Mouse (Mus musculus): Measurements from ENCODE around the gene Card6. TPM values are rescaled to one million over a fixed set of nuclear protein-coding genes. Genes with fewer than 3 reads are reported as not detected.
A peak's percentile ranks its signal among the peaks of the same experiment; 100 is the strongest.

Card6 gene
- polyA plus RNA-seq, 1 experiment from 2014 or later: 0.72 TPM

GRCm38 (mm10) chr15:5144021-5144778 is 35.9 kb upstream of the Card6 start:
- peak; percentile 81 for DNase-seq (ENCODE audit: low spot score)
- 1% methylated on average over 46 of the region's 61 CpGs for WGBS
- Histone ChIP-seq H3K4me3 (ENCODE audit: low read depth, low read length) (peak overlapping the region; percentile 78), H3K27ac (ENCODE audit: low read depth, low read length) (peak overlapping the region; percentile 92), H3K9me3 (replicated peaks; ENCODE audit: control insufficient read depth, low read length) (no peaks in the 10 kb centered on the region), H3K4me2 (ENCODE audit: low read length) (peak overlapping the region; percentile 60), H3K27me3 (replicated peaks; ENCODE audit: control insufficient read depth, insufficient read depth, low read length) (no peaks in the 10 kb centered on the region), H3K9ac (ENCODE audit: low read length) (peak overlapping the region; percentile 83), H3K4me1 (ENCODE audit: control insufficient read depth, insufficient read depth, low read length) (peaks cover 15% of the 10 kb centered on the region; the same call in 1 of the 2 replicates), H3K36me3 (ENCODE audit: control insufficient read depth, insufficient read depth, low read length) (no peaks in the 10 kb centered on the region)
- peak; percentile 93 for ATAC-seq

GRCm38 (mm10) chr15:5143361-5144020 is 35.2 kb upstream of the Card6 start, which contains the start of gene Prkaa1:
Prkaa1 (plus strand) TSS chr15:5143861.
- H3K9ac ChIP-seq (ENCODE audit: low read length): peak within 1 kb of the TSS; percentile 83
- H3K4me3 ChIP-seq (ENCODE audit: low read depth, low read length): peak within 1 kb of the TSS; percentile 78
- H3K27ac ChIP-seq (ENCODE audit: low read depth, low read length): peak within 1 kb of the TSS; percentile 92
- H3K36me3 ChIP-seq (ENCODE audit: control insufficient read depth, insufficient read depth, low read length): no peaks in the 10 kb centered on the region
- H3K27me3 ChIP-seq (replicated peaks; ENCODE audit: control insufficient read depth, insufficient read depth, low read length): no peaks in the 10 kb centered on the region
- peak within 1 kb of the TSS; percentile 60 for H3K4me2 ChIP-seq (ENCODE audit: low read length)
- H3K9me3 ChIP-seq (replicated peaks; ENCODE audit: control insufficient read depth, low read length): no peaks in the 10 kb centered on the region
- DNase-seq (ENCODE audit: low spot score): peak; percentile 82
- 1% methylated on average over 49 of the region's 80 CpGs for WGBS
- H3K4me1 ChIP-seq (ENCODE audit: control insufficient read depth, insufficient read depth, low read length): peaks cover 10% of the 10 kb centered on the region; the same call in 1 of the 2 replicates
- peak; percentile 92 for ATAC-seq

DNA sequence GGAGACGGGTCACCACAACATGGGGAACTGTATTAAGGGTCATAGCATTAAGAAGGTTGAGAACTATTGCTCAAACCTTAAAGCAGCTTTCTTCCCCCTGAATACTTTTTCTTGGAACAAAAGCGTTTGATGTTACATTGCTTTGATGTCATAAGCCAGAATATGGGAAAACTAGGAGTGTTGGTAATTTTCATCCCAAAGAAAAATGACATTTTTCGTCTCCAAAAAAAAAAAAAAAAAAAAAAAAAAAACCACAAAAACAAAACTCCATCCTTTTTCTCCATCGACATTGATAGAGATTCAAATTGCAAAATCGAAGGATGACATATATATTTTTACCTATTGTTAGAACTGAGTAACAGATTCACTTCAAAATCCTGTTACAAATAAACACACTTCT is 34.4 kb upstream of the Card6 start:
- Histone ChIP-seq H3K27ac (ENCODE audit: low read depth, low read length) (no peak overlapping the region), H3K4me2 (ENCODE audit: low read length) (peak overlapping the region; percentile 60), H3K9ac (ENCODE audit: low read length) (no peak overlapping the region), H3K9me3 (replicated peaks; ENCODE audit: control insufficient read depth, low read length) (no peaks in the 10 kb centered on the region), H3K4me1 (ENCODE audit: control insufficient read depth, insufficient read depth, low read length) (peaks cover 14% of the 10 kb centered on the region; the same call in 1 of the 2 replicates), H3K4me3 (ENCODE audit: low read depth, low read length) (peak overlapping the region; percentile 78; the same call in 1 of the 2 replicates), H3K36me3 (ENCODE audit: control insufficient read depth, insufficient read depth, low read length) (no peaks in the 10 kb centered on the region), H3K27me3 (replicated peaks; ENCODE audit: control insufficient read depth, insufficient read depth, low read length) (no peaks in the 10 kb centered on the region)
- ATAC-seq (no peak), DNase-seq (ENCODE audit: low spot score) (no peak)
- 75% methylated on average over 5 of the region's 5 CpGs for WGBS

DNA sequence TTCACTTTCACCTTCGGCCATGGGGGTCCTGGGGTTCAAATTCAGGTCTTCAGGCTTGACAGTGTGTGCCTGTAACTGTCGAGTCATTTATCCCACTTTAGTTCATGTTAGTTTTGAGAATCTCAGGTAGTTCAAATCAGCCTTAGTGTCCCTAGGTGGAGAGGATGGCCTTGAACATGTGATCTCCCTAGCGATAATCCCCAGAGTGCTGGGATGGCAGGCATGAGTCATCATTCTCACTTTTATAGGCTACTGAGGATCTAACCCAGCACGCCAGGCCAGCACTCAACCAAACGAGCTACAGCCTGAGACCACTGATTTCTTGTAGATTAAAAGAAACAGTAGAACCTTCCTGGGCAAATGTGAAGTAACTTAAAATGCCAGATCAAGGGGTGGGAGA is 33.7 kb upstream of the Card6 start:
- DNase-seq (ENCODE audit: low spot score) (no peak), ATAC-seq (no peak)
- no peak overlapping the region for H3K9ac ChIP-seq (ENCODE audit: low read length)
- no peaks in the 10 kb centered on the region for H3K36me3 ChIP-seq (ENCODE audit: control insufficient read depth, insufficient read depth, low read length)
- WGBS: 66% methylated on average over 5 of the region's 5 CpGs
- H3K4me2 ChIP-seq (ENCODE audit: low read length): no peak overlapping the region
- no peaks in the 10 kb centered on the region for H3K27me3 ChIP-seq (replicated peaks; ENCODE audit: control insufficient read depth, insufficient read depth, low read length)
- H3K4me3 ChIP-seq (ENCODE audit: low read depth, low read length): no peak overlapping the region
- H3K4me1 ChIP-seq (ENCODE audit: control insufficient read depth, insufficient read depth, low read length): peaks cover 14% of the 10 kb centered on the region; the same call in 1 of the 2 replicates
- H3K9me3 ChIP-seq (replicated peaks; ENCODE audit: control insufficient read depth, low read length): no peaks in the 10 kb centered on the region
- no peak overlapping the region for H3K27ac ChIP-seq (ENCODE audit: low read depth, low read length)

- Histone ChIP-seq H3K9ac (ENCODE audit: low read length) (no peak overlapping the region), H3K9me3 (replicated peaks; ENCODE audit: control insufficient read depth, low read length) (no peaks in the 10 kb centered on the region), H3K27ac (ENCODE audit: low read depth, low read length) (no peak overlapping the region), H3K4me2 (ENCODE audit: low read length) (no peak overlapping the region), H3K36me3 (ENCODE audit: control insufficient read depth, insufficient read depth, low read length) (no peaks in the 10 kb centered on the region), H3K4me1 (ENCODE audit: control insufficient read depth, insufficient read depth, low read length) (peaks cover 13% of the 10 kb centered on the region; the same call in 1 of the 2 replicates), H3K4me3 (ENCODE audit: low read depth, low read length) (no peak overlapping the region), H3K27me3 (replicated peaks; ENCODE audit: control insufficient read depth, insufficient read depth, low read length) (no peaks in the 10 kb centered on the region)
- ATAC-seq: no peak
- no peak for DNase-seq (ENCODE audit: low spot score)
These were observed 32.0 kb upstream of the Card6 start for GRCm38 (mm10) chr15:5140357-5140756.

- 89% methylated on average over 7 of the region's 7 CpGs for WGBS
- H3K27me3 ChIP-seq (replicated peaks; ENCODE audit: control insufficient read depth, insufficient read depth, low read length): no peaks in the 10 kb centered on the region
- DNase-seq (ENCODE audit: low spot score) (no peak), ATAC-seq (no peak)
- H3K27ac ChIP-seq (ENCODE audit: low read depth, low read length): no peak overlapping the region
- no peak overlapping the region for H3K9ac ChIP-seq (ENCODE audit: low read length)
- H3K9me3 ChIP-seq (replicated peaks; ENCODE audit: control insufficient read depth, low read length): no peaks in the 10 kb centered on the region
- H3K4me2 ChIP-seq (ENCODE audit: low read length): no peak overlapping the region
- no peaks in the 10 kb centered on the region for H3K36me3 ChIP-seq (ENCODE audit: control insufficient read depth, insufficient read depth, low read length)
- H3K4me3 ChIP-seq (ENCODE audit: low read depth, low read length): no peak overlapping the region
- H3K4me1 ChIP-seq (ENCODE audit: control insufficient read depth, insufficient read depth, low read length): peaks cover 8% of the 10 kb centered on the region; the same call in 1 of the 2 replicates
These were observed 31.5 kb upstream of the Card6 start for GRCm38 (mm10) chr15:5139863-5140262.

- DNase-seq (ENCODE audit: low spot score) (no peak), ATAC-seq (no peak)
- Histone ChIP-seq H3K9ac (ENCODE audit: low read length) (no peak overlapping the region), H3K4me1 (ENCODE audit: control insufficient read depth, insufficient read depth, low read length) (peaks cover 5% of the 10 kb centered on the region; the same call in 1 of the 2 replicates), H3K27ac (ENCODE audit: low read depth, low read length) (no peak overlapping the region), H3K36me3 (ENCODE audit: control insufficient read depth, insufficient read depth, low read length) (no peaks in the 10 kb centered on the region), H3K9me3 (replicated peaks; ENCODE audit: control insufficient read depth, low read length) (no peaks in the 10 kb centered on the region), H3K4me2 (ENCODE audit: low read length) (no peak overlapping the region), H3K27me3 (replicated peaks; ENCODE audit: control insufficient read depth, insufficient read depth, low read length) (no peaks in the 10 kb centered on the region), H3K4me3 (ENCODE audit: low read depth, low read length) (no peak overlapping the region)
- WGBS: 96% methylated on average over 2 of the region's 2 CpGs
These were observed 31.0 kb upstream of the Card6 start for GRCm38 (mm10) chr15:5139366-5139765.

- no peaks in the 10 kb centered on the region for H3K27me3 ChIP-seq (replicated peaks; ENCODE audit: control insufficient read depth, insufficient read depth, low read length)
- no peak overlapping the region for H3K9ac ChIP-seq (ENCODE audit: low read length)
- peaks cover 5% of the 10 kb centered on the region; the same call in 1 of the 2 replicates for H3K4me1 ChIP-seq (ENCODE audit: control insufficient read depth, insufficient read depth, low read length)
- H3K9me3 ChIP-seq (replicated peaks; ENCODE audit: control insufficient read depth, low read length): no peaks in the 10 kb centered on the region
- peak overlapping the region; percentile 20; the same call in 1 of the 2 replicates for H3K4me2 ChIP-seq (ENCODE audit: low read length)
- peak; percentile 76 for DNase-seq (ENCODE audit: low spot score)
- no peak overlapping the region for H3K27ac ChIP-seq (ENCODE audit: low read depth, low read length)
- WGBS: 44% methylated on average over 9 of the region's 9 CpGs
- peak; percentile 90 for ATAC-seq
- no peak overlapping the region for H3K4me3 ChIP-seq (ENCODE audit: low read depth, low read length)
- no peaks in the 10 kb centered on the region for H3K36me3 ChIP-seq (ENCODE audit: control insufficient read depth, insufficient read depth, low read length)
These were observed 29.9 kb upstream of the Card6 start for GRCm38 (mm10) chr15:5138021-5138856.

All from forebrain, embryonic 14.5 days (tissue).